Mouse (Mus musculus): ENCODE data around the gene Hic2. TPM values are rescaled to one million over a fixed set of nuclear protein-coding genes. Genes with fewer than 3 reads are reported as not detected.

Hic2 gene
- 3.5 to 3.8 TPM (median 3.5 TPM) in 4 replicates for total RNA-seq (2023; ENCODE audit: inconsistent age)

GRCm38 (mm10) chr16:17232794-17233701, at the start of gene Hic2:
TSS of gene Hic2 (plus strand) at chr16:17233572.

GRCm38 (mm10) chr16:17202549-17202948, 30.8 kb upstream of the Hic2 start, which contains the start of gene Ube2l3:
TSS of gene Ube2l3 (minus strand) at chr16:17202649.

GRCm38 (mm10) chr16:17208389-17209361, 24.7 kb upstream of the Hic2 start, which contains the start of gene Rimbp3:
TSS of gene Rimbp3 (plus strand) at chr16:17208603.

DNA sequence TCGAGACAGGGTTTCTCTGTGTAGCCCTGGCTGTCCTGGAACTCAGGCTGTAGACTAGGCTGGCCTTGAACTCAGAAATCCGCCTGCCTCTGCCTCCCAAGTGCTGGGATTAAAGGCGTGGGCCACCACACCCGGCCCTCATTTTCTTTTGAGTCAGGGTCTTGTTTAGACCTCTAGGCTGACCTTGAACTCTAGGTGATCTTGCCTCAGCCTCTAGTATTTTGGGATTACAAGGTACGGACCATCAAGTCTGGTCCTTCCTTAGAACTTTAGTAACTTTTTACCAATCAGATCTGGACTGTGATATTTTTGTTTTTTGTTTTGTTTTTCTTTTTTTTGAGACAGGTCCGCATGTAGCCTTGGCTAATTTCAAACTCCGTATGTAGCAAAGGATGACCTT, 42.3 kb downstream of the Hic2 start, which contains the start of gene Tmem191c:
Tmem191c (plus strand) TSS at position 357 of the 400 bp plus-strand sequence.

Other genes with a start within 250 kb of the Hic2 start
- 0.74 to 3.2 TPM (median 0.79 TPM) in 4 replicates for gene Ypel1, start 163.9 kb upstream of the Hic2 start, total RNA-seq (2023; ENCODE audit: inconsistent age)
- 103 to 114 TPM (median 113 TPM) in 4 replicates for gene Ppil2, start 122.3 kb upstream of the Hic2 start, total RNA-seq (2023; ENCODE audit: inconsistent age)
- gene 2610318N02Rik, start 108.4 kb upstream of the Hic2 start, total RNA-seq (2023; ENCODE audit: inconsistent age), result 10.3 to 17.8 TPM (median 12.8 TPM) in 4 replicates
- gene Sdf2l1, start 101.2 kb upstream of the Hic2 start, total RNA-seq (2023; ENCODE audit: inconsistent age), result 25.8 to 37.4 TPM (median 28.3 TPM) in 4 replicates
- gene Ydjc, start 89.0 kb upstream of the Hic2 start, total RNA-seq (2023; ENCODE audit: inconsistent age), result 1.9 to 3.8 TPM (median 2.9 TPM) in 4 replicates
- 1.7 to 3.1 TPM (median 2.2 TPM) in 4 replicates for gene Ccdc116, start 86.3 kb upstream of the Hic2 start, total RNA-seq (2023; ENCODE audit: inconsistent age)
- 96.3 to 124 TPM (median 113 TPM) in 4 replicates for gene Ube2l3, start 30.9 kb upstream of the Hic2 start, total RNA-seq (2023; ENCODE audit: inconsistent age)
- gene Rimbp3, start 25.0 kb upstream of the Hic2 start, total RNA-seq (2023; ENCODE audit: inconsistent age), result 0.10 to 0.22 TPM (median 0.15 TPM) in 4 replicates
- gene Tmem191c, start 42.5 kb downstream of the Hic2 start, total RNA-seq (2023; ENCODE audit: inconsistent age), result 8.1 to 13.8 TPM (median 11.9 TPM) in 4 replicates
- not detected in 4 replicates for gene Serpind1, start 97.8 kb downstream of the Hic2 start, total RNA-seq (2023; ENCODE audit: inconsistent age)
- 64.1 to 68.6 TPM (median 65.6 TPM) in 4 replicates for gene Snap29, start 172.4 kb downstream of the Hic2 start, total RNA-seq (2023; ENCODE audit: inconsistent age)
- gene Pi4ka, start 172.7 kb downstream of the Hic2 start, total RNA-seq (2023; ENCODE audit: inconsistent age), result 137 to 142 TPM (median 141 TPM) in 4 replicates
- gene Crkl, start 218.4 kb downstream of the Hic2 start, total RNA-seq (2023; ENCODE audit: inconsistent age), result 46.9 to 54.3 TPM (median 51.0 TPM) in 4 replicates

All from B cell, adult (primary cell).